Mouse (Mus musculus): ENCODE results near the gene Nfkbie.

DNA sequence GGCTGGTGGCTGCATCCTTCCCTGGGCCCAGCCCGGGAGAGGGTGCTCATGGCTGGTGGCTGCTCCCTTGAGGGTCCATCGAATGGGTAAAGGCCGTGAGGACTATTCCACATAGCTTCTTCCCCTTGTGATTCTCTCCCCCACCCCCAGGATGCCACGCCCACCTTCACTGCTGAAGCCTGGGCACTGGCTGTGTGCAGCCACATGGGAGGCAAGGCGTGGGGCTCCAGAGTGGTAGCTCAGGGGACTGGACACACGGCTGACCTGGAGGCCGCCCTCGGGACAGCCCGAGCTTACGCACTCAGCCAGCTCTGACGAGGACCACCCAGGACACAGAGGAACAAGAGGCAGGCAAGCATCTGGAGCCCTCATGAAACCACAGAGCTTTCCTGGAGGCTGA is 35.4 kb upstream of the Nfkbie start:
- no peak for TF ChIP-seq CTCF (IDR thresholded peaks at IDR 0.05; ENCODE audit: extremely low read depth, insufficient read depth, low read length)
- no peak for TF ChIP-seq POLR2A (IDR thresholded peaks at IDR 0.05; ENCODE audit: extremely low read depth, insufficient read depth, low read length)

Data from cortical plate, adult 2 months (tissue).